Mouse (Mus musculus): ENCODE measurements around the gene Pik3r6. TPM values are rescaled to one million over a fixed set of nuclear protein-coding genes. Genes with fewer than 3 reads are reported as not detected.

Pik3r6 gene
- polyA plus RNA-seq, 1 experiment from 2014 or later = 1.8 TPM

GRCm38 (mm10) chr11:68474600-68474999 lies 28.2 kb upstream of the Pik3r6 start:
- Histone ChIP-seq H3K27me3 (replicated peaks) (no peaks in the 10 kb centered on the region), H3K4me2 (no peak overlapping the region), H3K9me3 (replicated peaks) (no peaks in the 10 kb centered on the region), H3K9ac (no peak overlapping the region), H3K27ac (no peak overlapping the region), H3K36me3 (no peaks in the 10 kb centered on the region), H3K4me3 (no peak overlapping the region), H3K4me1 (no peaks in the 10 kb centered on the region)
- WGBS (ENCODE audit: insufficient replicate concordance) = 50% methylated on average over 6 of the region's 6 CpGs
- no peak for ATAC-seq

GRCm38 (mm10) chr11:68475676-68476075 lies 27.1 kb upstream of the Pik3r6 start:
- no peak for ATAC-seq
- WGBS (ENCODE audit: insufficient replicate concordance) = 70% methylated on average over 7 of the region's 7 CpGs
- H3K4me1 ChIP-seq = no peaks in the 10 kb centered on the region
- H3K4me3 ChIP-seq = no peak overlapping the region
- H3K9ac ChIP-seq = no peak overlapping the region
- no peak overlapping the region for H3K4me2 ChIP-seq
- H3K36me3 ChIP-seq = no peaks in the 10 kb centered on the region
- H3K9me3 ChIP-seq (replicated peaks) = no peaks in the 10 kb centered on the region
- H3K27ac ChIP-seq = no peak overlapping the region
- H3K27me3 ChIP-seq (replicated peaks) = no peaks in the 10 kb centered on the region

- H3K4me1 ChIP-seq = no peaks in the 10 kb centered on the region
- no peak overlapping the region for H3K9ac ChIP-seq
- no peak overlapping the region for H3K4me3 ChIP-seq
- no peaks in the 10 kb centered on the region for H3K9me3 ChIP-seq (replicated peaks)
- no peak overlapping the region for H3K4me2 ChIP-seq
- H3K27me3 ChIP-seq (replicated peaks) = 0 out of 2 replicates have a peak, but pooled peaks cover 4% of the 10 kb centered on the region
- H3K27ac ChIP-seq = no peak overlapping the region
- H3K36me3 ChIP-seq = no peaks in the 10 kb centered on the region
- no peak for ATAC-seq
- 66% methylated on average over 6 of the region's 6 CpGs for WGBS (ENCODE audit: insufficient replicate concordance)
These were observed 25.2 kb upstream of the Pik3r6 start for GRCm38 (mm10) chr11:68477661-68478060.

DNA sequence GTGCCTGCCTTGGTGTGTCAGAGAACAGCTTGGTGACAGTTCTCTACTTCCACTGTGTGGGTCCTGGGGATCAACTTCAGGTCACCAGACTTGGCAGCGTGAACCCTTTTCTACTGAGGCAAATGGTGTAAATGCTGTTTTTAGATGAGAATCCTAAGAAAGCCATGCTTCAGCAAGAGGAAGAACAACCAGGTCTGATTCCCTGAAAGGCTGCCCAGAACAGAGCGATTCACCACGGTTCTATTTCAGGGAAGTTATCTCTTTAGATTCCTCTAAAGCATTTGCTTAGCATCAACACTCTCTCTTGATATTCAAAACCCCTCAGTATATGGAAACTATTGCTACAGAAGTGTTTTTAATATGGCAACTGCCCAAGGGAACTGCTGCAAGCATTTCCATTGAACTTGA lies 24.2 kb upstream of the Pik3r6 start:
- Histone ChIP-seq H3K27me3 (replicated peaks) (0 out of 2 replicates have a peak, but pooled peaks cover 5% of the 10 kb centered on the region), H3K4me1 (0 out of 2 replicates have a peak, but pooled peaks cover 6% of the 10 kb centered on the region), H3K4me3 (no peak overlapping the region), H3K9me3 (replicated peaks) (no peaks in the 10 kb centered on the region), H3K36me3 (no peaks in the 10 kb centered on the region), H3K4me2 (no peak overlapping the region), H3K27ac (no peak overlapping the region), H3K9ac (no peak overlapping the region)
- no peak for ATAC-seq
- WGBS (ENCODE audit: insufficient replicate concordance) = 69% methylated on average over 3 of the region's 3 CpGs

DNA sequence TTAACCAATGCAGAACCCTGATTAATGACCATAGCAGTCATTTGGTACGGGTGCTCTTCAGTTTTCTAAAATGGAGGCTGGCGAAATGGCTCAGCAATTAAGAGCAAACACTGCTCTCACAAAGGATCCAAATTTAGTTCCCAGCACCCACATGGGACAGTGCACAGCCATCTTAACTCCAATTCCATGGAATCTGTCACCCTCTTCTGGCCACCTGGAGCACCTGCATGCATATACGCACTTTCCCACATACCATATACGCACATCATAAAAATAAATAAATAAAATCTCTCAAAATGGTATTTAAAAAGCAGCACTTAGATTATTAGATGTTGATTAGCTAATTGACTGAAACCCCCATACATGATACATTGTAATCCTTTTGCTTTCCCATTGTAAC lies 22.2 kb upstream of the Pik3r6 start:
- ATAC-seq = no peak

GRCm38 (mm10) chr11:68482001-68482400 lies 20.8 kb upstream of the Pik3r6 start:
- H3K4me2 ChIP-seq = no peak overlapping the region
- H3K36me3 ChIP-seq = no peaks in the 10 kb centered on the region
- H3K9me3 ChIP-seq (replicated peaks) = no peaks in the 10 kb centered on the region
- no peak overlapping the region for H3K27ac ChIP-seq
- ATAC-seq = no peak
- 0 out of 2 replicates have a peak, but pooled peaks cover 6% of the 10 kb centered on the region for H3K4me1 ChIP-seq
- H3K4me3 ChIP-seq = no peak overlapping the region
- H3K9ac ChIP-seq = no peak overlapping the region
- peaks cover 18% of the 10 kb centered on the region for H3K27me3 ChIP-seq (replicated peaks)

More for the DNA sequence above, 22.2 kb upstream of the Pik3r6 start:
- H3K4me3 ChIP-seq = no peak overlapping the region
- no peak overlapping the region for H3K27ac ChIP-seq
- H3K4me2 ChIP-seq = no peak overlapping the region
- 0 out of 2 replicates have a peak, but pooled peaks cover 6% of the 10 kb centered on the region for H3K4me1 ChIP-seq
- H3K36me3 ChIP-seq = no peaks in the 10 kb centered on the region
- no peaks in the 10 kb centered on the region for H3K9me3 ChIP-seq (replicated peaks)
- peaks cover 5% of the 10 kb centered on the region; the same call in 1 of the 2 replicates for H3K27me3 ChIP-seq (replicated peaks)
- H3K9ac ChIP-seq = no peak overlapping the region
- WGBS (ENCODE audit: insufficient replicate concordance) = 78% methylated on average over 4 of the region's 4 CpGs

GRCm38 (mm10) chr11:68483213-68483612 lies 19.6 kb upstream of the Pik3r6 start:
- Histone ChIP-seq H3K4me2 (no peak overlapping the region), H3K9ac (no peak overlapping the region), H3K36me3 (no peaks in the 10 kb centered on the region), H3K27ac (no peak overlapping the region), H3K4me3 (no peak overlapping the region), H3K27me3 (replicated peaks) (peaks cover 22% of the 10 kb centered on the region), H3K4me1 (0 out of 2 replicates have a peak, but pooled peaks cover 6% of the 10 kb centered on the region), H3K9me3 (replicated peaks) (no peaks in the 10 kb centered on the region)
- WGBS (ENCODE audit: insufficient replicate concordance) = 37% methylated on average over 6 of the region's 6 CpGs
- no peak for ATAC-seq

DNA sequence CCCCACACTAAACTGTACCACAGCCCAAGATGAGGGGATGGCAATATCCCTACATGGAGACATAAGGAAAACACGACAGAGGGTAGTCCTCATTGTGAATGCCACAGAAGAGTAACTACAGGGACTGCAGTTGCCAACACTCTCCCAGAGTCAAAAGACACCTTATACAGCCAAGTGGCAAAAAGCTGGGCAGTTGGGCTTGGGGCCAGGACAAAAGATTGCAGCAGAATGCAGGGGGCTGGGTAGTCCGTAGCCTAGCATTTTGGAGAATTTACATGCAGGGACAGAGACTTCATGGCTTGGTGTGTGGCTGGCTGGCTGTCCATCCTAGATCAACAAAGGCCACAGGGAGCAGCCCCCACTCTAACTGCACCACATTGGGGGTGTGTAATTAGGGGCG lies 18.4 kb upstream of the Pik3r6 start:
- 78% methylated on average over 3 of the region's 3 CpGs for WGBS (ENCODE audit: insufficient replicate concordance)
- Histone ChIP-seq H3K4me2 (no peak overlapping the region), H3K4me3 (no peak overlapping the region), H3K9me3 (replicated peaks) (no peaks in the 10 kb centered on the region), H3K27me3 (replicated peaks) (peaks cover 22% of the 10 kb centered on the region), H3K36me3 (no peaks in the 10 kb centered on the region), H3K9ac (no peak overlapping the region), H3K27ac (no peak overlapping the region), H3K4me1 (0 out of 2 replicates have a peak, but pooled peaks cover 6% of the 10 kb centered on the region)
- ATAC-seq = no peak

DNA sequence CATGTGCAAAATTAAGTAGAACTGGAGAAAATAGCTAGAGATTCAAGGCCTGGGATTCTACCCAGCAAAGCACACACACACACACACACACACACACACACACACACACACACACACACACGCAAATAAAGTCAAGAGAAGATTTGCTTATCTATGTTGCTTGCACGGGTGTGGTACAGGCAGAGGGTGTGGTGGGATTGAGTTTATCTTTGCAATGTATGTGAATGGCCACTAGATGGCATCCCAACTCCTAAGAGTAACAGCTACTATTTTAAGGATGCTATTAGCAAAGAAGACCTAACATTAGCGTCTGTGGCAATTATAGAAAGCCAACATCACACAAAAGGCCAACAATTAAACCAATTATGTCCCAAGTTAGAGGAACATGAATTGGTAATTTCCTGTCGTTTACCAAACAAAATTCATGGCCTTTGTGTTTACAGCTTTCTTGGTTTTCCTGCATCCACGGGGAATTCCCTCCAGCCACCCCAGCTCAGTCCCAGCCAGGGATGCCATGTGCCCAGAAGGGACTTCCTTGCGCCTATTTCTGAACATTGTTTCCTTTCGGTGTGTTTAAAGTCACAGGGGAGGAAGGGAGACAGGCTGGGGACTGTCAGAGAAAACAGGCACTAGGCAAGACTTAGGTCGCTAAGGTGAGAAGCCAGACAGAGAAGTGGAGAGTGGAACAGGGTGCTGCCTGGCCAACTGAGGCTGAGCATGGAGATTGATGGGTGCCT lies 17.4 kb upstream of the Pik3r6 start:
- peaks cover 22% of the 10 kb centered on the region for H3K27me3 ChIP-seq (replicated peaks)
- H3K4me1 ChIP-seq = 0 out of 2 replicates have a peak, but pooled peaks cover 6% of the 10 kb centered on the region
- WGBS (ENCODE audit: insufficient replicate concordance) = 26% methylated on average over 8 of the region's 8 CpGs
- H3K27ac ChIP-seq = no peak overlapping the region
- no peaks in the 10 kb centered on the region for H3K36me3 ChIP-seq
- no peak overlapping the region for H3K4me3 ChIP-seq
- no peak overlapping the region for H3K4me2 ChIP-seq
- no peaks in the 10 kb centered on the region for H3K9me3 ChIP-seq (replicated peaks)
- no peak for ATAC-seq
- no peak overlapping the region for H3K9ac ChIP-seq

DNA sequence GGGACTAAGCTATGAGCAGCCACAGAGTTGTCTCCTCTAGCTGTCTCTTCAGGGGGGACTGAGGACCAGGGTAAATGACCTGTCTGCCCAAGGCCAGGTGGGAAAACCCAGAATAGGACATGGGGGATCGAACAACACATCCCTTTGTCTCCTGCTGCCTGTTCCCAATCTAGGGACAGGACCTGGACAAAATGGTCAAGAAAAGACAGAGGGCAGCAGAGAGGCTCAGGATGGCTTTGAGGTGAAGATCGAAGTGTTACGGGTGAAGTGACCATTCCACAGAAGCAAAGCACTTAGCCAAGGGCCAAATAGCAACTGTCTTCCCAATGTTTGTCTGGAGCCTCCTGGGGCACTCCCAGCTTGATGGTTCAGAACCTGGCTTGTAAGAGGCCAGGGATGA lies 16.7 kb upstream of the Pik3r6 start:
- 84% methylated on average over 3 of the region's 3 CpGs for WGBS (ENCODE audit: insufficient replicate concordance)
- ATAC-seq = no peak

DNA sequence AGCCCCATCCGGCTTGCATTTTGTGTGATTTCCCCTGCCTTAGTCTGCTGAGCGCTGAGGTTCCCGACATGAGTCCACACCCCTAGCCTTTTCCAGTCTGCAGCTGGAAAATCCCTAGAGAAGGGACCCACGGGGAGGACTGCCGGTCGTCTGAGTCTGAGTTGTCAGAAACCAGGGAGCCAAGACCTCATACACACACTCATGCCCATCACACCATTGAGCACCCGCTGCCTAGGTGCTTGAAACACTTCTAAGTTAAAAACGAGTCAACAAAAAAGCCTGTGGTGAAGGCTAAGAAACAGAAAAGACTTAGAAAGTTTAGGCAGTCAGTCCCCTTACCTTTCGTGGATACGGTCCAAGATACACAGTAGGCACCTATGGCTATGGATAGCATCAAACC lies 15.1 kb upstream of the Pik3r6 start:
- no peak for ATAC-seq
- Histone ChIP-seq H3K27me3 (replicated peaks) (peaks cover 18% of the 10 kb centered on the region), H3K4me2 (no peak overlapping the region), H3K4me3 (no peak overlapping the region), H3K9me3 (replicated peaks) (no peaks in the 10 kb centered on the region), H3K36me3 (no peaks in the 10 kb centered on the region), H3K4me1 (0 out of 2 replicates have a peak, but pooled peaks cover 6% of the 10 kb centered on the region), H3K27ac (no peak overlapping the region), H3K9ac (no peak overlapping the region)
- WGBS (ENCODE audit: insufficient replicate concordance) = 80% methylated on average over 10 of the region's 10 CpGs

More for the DNA sequence above, 16.7 kb upstream of the Pik3r6 start:
- Histone ChIP-seq H3K27me3 (replicated peaks) (peaks cover 22% of the 10 kb centered on the region), H3K4me1 (0 out of 2 replicates have a peak, but pooled peaks cover 6% of the 10 kb centered on the region), H3K9ac (no peak overlapping the region), H3K9me3 (replicated peaks) (no peaks in the 10 kb centered on the region), H3K27ac (no peak overlapping the region), H3K4me3 (no peak overlapping the region), H3K36me3 (no peaks in the 10 kb centered on the region), H3K4me2 (no peak overlapping the region)

GRCm38 (mm10) chr11:68488256-68488824 lies 14.5 kb upstream of the Pik3r6 start:
- Histone ChIP-seq H3K9ac (no peak overlapping the region), H3K4me1 (0 out of 2 replicates have a peak, but pooled peaks cover 2% of the 10 kb centered on the region), H3K4me2 (no peak overlapping the region), H3K36me3 (no peaks in the 10 kb centered on the region), H3K4me3 (no peak overlapping the region), H3K27ac (no peak overlapping the region), H3K9me3 (replicated peaks) (no peaks in the 10 kb centered on the region), H3K27me3 (replicated peaks) (peaks cover 17% of the 10 kb centered on the region)
- 59% methylated on average over 6 of the region's 6 CpGs for WGBS (ENCODE audit: insufficient replicate concordance)
- no peak for ATAC-seq
